Mouse (Mus musculus) central nervous system, embryonic 14 days (tissue): ENCODE data around the gene Fastkd3. TPM values are rescaled to one million over a fixed set of nuclear protein-coding genes. Genes with fewer than 3 reads are reported as not detected.

Source experiments
- polyA plus RNA-seq: library from polyadenylated mRNA; depleted of rRNA; stranded (reverse); fragments of >200 nt; gene quantifications from 2 replicates; pipeline ENCODE4 v1.2.3, GENCODE M21; 2012; rRNA removed

Gene Fastkd3
- polyA plus RNA-seq = 25.7 and 26.5 TPM in 2 replicates

GRCm38 (mm10) chr13:68581747-68582516, at the start of gene Fastkd3, which contains the start of gene Mtrr:
TSS of gene Fastkd3 (plus strand) at chr13:68582234.
TSS of gene Mtrr (minus strand) at chr13:68582149.

GRCm38 (mm10) chr13:68597199-68597598, 15.2 kb downstream of the Fastkd3 start, which contains the start of gene 1700001L19Rik:
TSS of gene 1700001L19Rik (plus strand) at chr13:68597421.

Other genes starting within 250 kb of the Fastkd3 start
- gene Mtrr, start 85 bp upstream of the Fastkd3 start, polyA plus RNA-seq = 13.2 and 14.1 TPM in 2 replicates
- gene 1700001L19Rik, start 15.2 kb downstream of the Fastkd3 start, polyA plus RNA-seq = 2.5 and 2.8 TPM in 2 replicates